Mouse (Mus musculus): Measurements from ENCODE around the gene Thsd7a. TPM values are rescaled to one million over a fixed set of nuclear protein-coding genes. Genes with fewer than 3 reads are reported as not detected.

Thsd7a gene
- polyA plus RNA-seq, 2 experiments = 0.08 to 0.41 TPM

- Histone ChIP-seq H3K4me2 (ENCODE audit: low read depth) (no peak overlapping the region), H3K27me3 (ENCODE audit: control insufficient read depth, insufficient read depth, low read length) (no peaks in the 10 kb centered on the region), H3K4me1 (replicated peaks; ENCODE audit: control insufficient read depth in 2 of 2, insufficient read depth in 2 of 2, low read length in 1 of 2) (no peaks in the 10 kb centered on the region), H3K27ac (no peak overlapping the region), H3K9me3 (ENCODE audit: control insufficient read depth, low read length) (no peaks in the 10 kb centered on the region), H3K36me3 (replicated peaks; ENCODE audit: control insufficient read depth, insufficient read depth, low read depth) (no peaks in the 10 kb centered on the region), H3K4me3 (ENCODE audit: insufficient read depth in 1 of 2, low read depth in 2 of 2, low read length in 2 of 2) (no peak overlapping the region), H3K9ac (replicated peaks) (no peak overlapping the region)
- no peak for ATAC-seq (ENCODE audit: insufficient read depth)
- no peak for TF ChIP-seq CTCF (IDR thresholded peaks at IDR 0.05; ENCODE audit: low read depth)
- no peak for TF ChIP-seq EP300 (IDR thresholded peaks at IDR 0.05; ENCODE audit: low read depth)
- 56% methylated on average over 3 of the region's 3 CpGs for WGBS (ENCODE audit: insufficient replicate concordance)
- DNase-seq (ENCODE audit: low read depth in 3 of 3, low spot score in 3 of 3) = no peak
These were observed 363.6 kb downstream of the Thsd7a start for GRCm38 (mm10) chr6:12385591-12385990.

GRCm38 (mm10) chr6:12381136-12381778, 368.0 kb downstream of the Thsd7a start:
- Histone ChIP-seq H3K9ac (replicated peaks) (no peak overlapping the region), H3K9me3 (ENCODE audit: control insufficient read depth, low read length) (no peaks in the 10 kb centered on the region), H3K4me1 (replicated peaks; ENCODE audit: control insufficient read depth in 2 of 2, insufficient read depth in 2 of 2, low read length in 1 of 2) (no peaks in the 10 kb centered on the region), H3K27me3 (ENCODE audit: control insufficient read depth, insufficient read depth, low read length) (no peaks in the 10 kb centered on the region), H3K4me2 (ENCODE audit: low read depth) (no peak overlapping the region), H3K36me3 (replicated peaks; ENCODE audit: control insufficient read depth, insufficient read depth, low read depth) (no peaks in the 10 kb centered on the region), H3K27ac (no peak overlapping the region), H3K4me3 (ENCODE audit: insufficient read depth in 1 of 2, low read depth in 2 of 2, low read length in 2 of 2) (no peak overlapping the region)
- no peak for ATAC-seq (ENCODE audit: insufficient read depth)
- TF ChIP-seq CTCF (IDR thresholded peaks at IDR 0.05; ENCODE audit: low read depth) (no peak), EP300 (IDR thresholded peaks at IDR 0.05; ENCODE audit: low read depth) (no peak)
- 77% methylated on average over 6 of the region's 6 CpGs for WGBS (ENCODE audit: insufficient replicate concordance)
- DNase-seq (ENCODE audit: low read depth in 3 of 3, low spot score in 3 of 3) = no peak

DNA sequence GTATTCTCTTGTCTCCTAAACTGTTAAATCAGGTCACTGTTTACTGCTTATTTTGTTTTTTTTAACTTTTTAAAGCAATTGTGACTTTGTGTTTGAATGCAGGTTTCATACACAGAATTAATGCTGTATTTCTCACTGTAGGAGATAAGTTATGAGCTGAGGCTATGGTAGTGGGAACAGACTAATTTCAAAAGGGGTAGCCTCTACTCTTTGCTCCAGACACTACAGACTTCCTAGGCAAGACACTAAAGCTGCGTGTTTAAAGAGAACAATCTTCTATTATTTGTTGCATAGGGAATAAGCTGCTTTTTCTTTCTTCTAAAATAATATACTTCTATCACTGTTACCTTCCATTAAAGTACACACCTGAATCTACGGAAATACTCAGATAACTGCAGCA, 368.5 kb downstream of the Thsd7a start:
- H3K4me2 ChIP-seq (ENCODE audit: low read depth) = no peak overlapping the region
- H3K27ac ChIP-seq = no peak overlapping the region
- no peaks in the 10 kb centered on the region for H3K4me1 ChIP-seq (replicated peaks; ENCODE audit: control insufficient read depth in 2 of 2, insufficient read depth in 2 of 2, low read length in 1 of 2)
- H3K9me3 ChIP-seq (ENCODE audit: control insufficient read depth, low read length) = no peaks in the 10 kb centered on the region
- no peaks in the 10 kb centered on the region for H3K27me3 ChIP-seq (ENCODE audit: control insufficient read depth, insufficient read depth, low read length)
- TF ChIP-seq CTCF (IDR thresholded peaks at IDR 0.05; ENCODE audit: low read depth) (no peak), EP300 (IDR thresholded peaks at IDR 0.05; ENCODE audit: low read depth) (no peak)
- ATAC-seq (ENCODE audit: insufficient read depth) (no peak), DNase-seq (ENCODE audit: low read depth in 3 of 3, low spot score in 3 of 3) (no peak)
- WGBS (ENCODE audit: insufficient replicate concordance) = 64% methylated on average over 2 of the region's 2 CpGs
- H3K4me3 ChIP-seq (ENCODE audit: insufficient read depth in 1 of 2, low read depth in 2 of 2, low read length in 2 of 2) = no peak overlapping the region
- H3K36me3 ChIP-seq (replicated peaks; ENCODE audit: control insufficient read depth, insufficient read depth, low read depth) = no peaks in the 10 kb centered on the region
- no peak overlapping the region for H3K9ac ChIP-seq (replicated peaks)

DNA sequence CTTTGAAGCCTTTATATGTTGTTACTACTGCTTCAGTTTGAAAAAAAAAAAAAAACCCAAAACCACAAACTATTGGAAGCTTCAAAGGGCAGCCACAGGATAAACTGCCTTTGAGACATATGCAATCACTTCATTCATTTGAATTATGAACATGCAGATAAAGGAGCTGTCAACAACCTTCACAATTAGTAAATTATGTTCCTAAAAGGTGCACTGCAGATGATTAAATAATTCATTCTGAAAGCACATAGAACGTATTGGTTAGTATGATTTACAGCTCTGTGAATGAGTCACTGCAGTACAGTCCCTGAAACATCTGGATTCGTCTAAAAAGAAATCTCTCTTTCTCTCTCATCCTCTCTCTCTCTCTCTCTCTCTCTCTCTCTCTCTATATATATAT, 390.5 kb downstream of the Thsd7a start:
- no peaks in the 10 kb centered on the region for H3K36me3 ChIP-seq (replicated peaks; ENCODE audit: control insufficient read depth, insufficient read depth, low read depth)
- no peak overlapping the region for H3K4me2 ChIP-seq (ENCODE audit: low read depth)
- ATAC-seq (ENCODE audit: insufficient read depth) = no peak
- DNase-seq (ENCODE audit: low read depth in 3 of 3, low spot score in 3 of 3) = no peak
- no peak overlapping the region for H3K9ac ChIP-seq (replicated peaks)
- no peak overlapping the region for H3K27ac ChIP-seq
- TF ChIP-seq CTCF (IDR thresholded peaks at IDR 0.05; ENCODE audit: low read depth) = no peak
- no peak for TF ChIP-seq EP300 (IDR thresholded peaks at IDR 0.05; ENCODE audit: low read depth)
- WGBS (ENCODE audit: insufficient replicate concordance) = 41% methylated on average over 2 of the region's 2 CpGs
- no peaks in the 10 kb centered on the region for H3K9me3 ChIP-seq (ENCODE audit: control insufficient read depth, low read length)
- no peaks in the 10 kb centered on the region for H3K4me1 ChIP-seq (replicated peaks; ENCODE audit: control insufficient read depth in 2 of 2, insufficient read depth in 2 of 2, low read length in 1 of 2)
- H3K27me3 ChIP-seq (ENCODE audit: control insufficient read depth, insufficient read depth, low read length) = no peaks in the 10 kb centered on the region
- H3K4me3 ChIP-seq (ENCODE audit: insufficient read depth in 1 of 2, low read depth in 2 of 2, low read length in 2 of 2) = no peak overlapping the region

DNA sequence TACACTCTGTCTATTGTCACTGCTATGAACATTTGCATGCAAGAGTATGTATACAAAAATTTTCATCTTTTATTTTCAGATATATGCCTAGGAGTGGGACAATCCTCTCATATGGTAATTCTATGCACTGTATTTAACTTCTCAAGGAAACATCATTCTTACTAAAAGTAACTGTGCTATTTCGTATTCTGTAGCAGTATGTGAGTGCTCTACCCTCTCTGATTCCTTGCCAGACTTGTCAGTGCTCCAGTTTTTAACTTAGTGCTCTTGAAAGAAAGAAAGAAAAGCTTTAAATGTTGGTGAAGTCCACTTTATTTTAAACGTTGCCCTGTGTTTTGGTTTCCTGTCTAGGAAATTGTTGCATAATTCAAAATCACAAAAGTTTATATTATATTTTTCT, 395.6 kb downstream of the Thsd7a start:
- H3K9me3 ChIP-seq (ENCODE audit: control insufficient read depth, low read length) = no peaks in the 10 kb centered on the region
- no peak overlapping the region for H3K27ac ChIP-seq
- TF ChIP-seq CTCF (IDR thresholded peaks at IDR 0.05; ENCODE audit: low read depth) (no peak), EP300 (IDR thresholded peaks at IDR 0.05; ENCODE audit: low read depth) (no peak)
- H3K4me2 ChIP-seq (ENCODE audit: low read depth) = no peak overlapping the region
- ATAC-seq (ENCODE audit: insufficient read depth) (no peak), DNase-seq (ENCODE audit: low read depth in 3 of 3, low spot score in 3 of 3) (no peak)
- H3K9ac ChIP-seq (replicated peaks) = no peak overlapping the region
- no peaks in the 10 kb centered on the region for H3K27me3 ChIP-seq (ENCODE audit: control insufficient read depth, insufficient read depth, low read length)
- no peaks in the 10 kb centered on the region for H3K36me3 ChIP-seq (replicated peaks; ENCODE audit: control insufficient read depth, insufficient read depth, low read depth)
- no peaks in the 10 kb centered on the region for H3K4me1 ChIP-seq (replicated peaks; ENCODE audit: control insufficient read depth in 2 of 2, insufficient read depth in 2 of 2, low read length in 1 of 2)
- no peak overlapping the region for H3K4me3 ChIP-seq (ENCODE audit: insufficient read depth in 1 of 2, low read depth in 2 of 2, low read length in 2 of 2)
- 30% methylated on average over 2 of the region's 2 CpGs for WGBS (ENCODE audit: insufficient replicate concordance)
